Mouse (Mus musculus): Measurements from ENCODE around the gene Sash1.

DNA sequence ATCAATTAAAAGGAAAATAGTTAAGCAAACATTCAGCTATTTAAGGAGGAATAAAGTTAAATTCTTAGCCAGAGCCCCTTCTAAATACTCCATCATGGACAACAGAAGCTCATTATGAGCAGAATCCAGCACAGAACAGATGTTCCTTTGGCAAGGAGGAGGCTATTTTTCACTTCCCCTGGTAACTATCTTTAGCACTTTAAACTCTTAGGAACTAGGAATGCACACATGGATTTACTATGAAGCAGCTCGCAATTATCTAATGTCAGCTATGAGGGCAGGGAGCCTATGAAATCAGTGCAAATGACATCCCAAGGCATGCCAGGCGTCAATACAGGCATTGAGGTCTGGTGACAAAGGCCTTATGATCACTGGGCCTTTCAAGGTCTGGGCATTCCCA, 110.1 kb downstream of the Sash1 start:
- TF ChIP-seq CTCF (IDR thresholded peaks at IDR 0.05; ENCODE audit: borderline replicate concordance, insufficient read depth, low read length) (no peak), POLR2A (IDR thresholded peaks at IDR 0.05; ENCODE audit: low read depth, low read length) (no peak)

Data from embryonic fibroblast, embryonic 13.5 days (primary cell).